Mouse (Mus musculus): ENCODE results near the gene Nim1k. TPM values are rescaled to one million over a fixed set of nuclear protein-coding genes. Genes with fewer than 3 reads are reported as not detected.

The Nim1k gene
- 1.0 TPM for polyA plus RNA-seq (2014; fragmentation: Illumina TruSeq; extraction: RNeasy Lipid Tissue Mini Kit (QIAGEN cat#74804); ENCODE audit: low read depth, low replicate concordance)

DNA sequence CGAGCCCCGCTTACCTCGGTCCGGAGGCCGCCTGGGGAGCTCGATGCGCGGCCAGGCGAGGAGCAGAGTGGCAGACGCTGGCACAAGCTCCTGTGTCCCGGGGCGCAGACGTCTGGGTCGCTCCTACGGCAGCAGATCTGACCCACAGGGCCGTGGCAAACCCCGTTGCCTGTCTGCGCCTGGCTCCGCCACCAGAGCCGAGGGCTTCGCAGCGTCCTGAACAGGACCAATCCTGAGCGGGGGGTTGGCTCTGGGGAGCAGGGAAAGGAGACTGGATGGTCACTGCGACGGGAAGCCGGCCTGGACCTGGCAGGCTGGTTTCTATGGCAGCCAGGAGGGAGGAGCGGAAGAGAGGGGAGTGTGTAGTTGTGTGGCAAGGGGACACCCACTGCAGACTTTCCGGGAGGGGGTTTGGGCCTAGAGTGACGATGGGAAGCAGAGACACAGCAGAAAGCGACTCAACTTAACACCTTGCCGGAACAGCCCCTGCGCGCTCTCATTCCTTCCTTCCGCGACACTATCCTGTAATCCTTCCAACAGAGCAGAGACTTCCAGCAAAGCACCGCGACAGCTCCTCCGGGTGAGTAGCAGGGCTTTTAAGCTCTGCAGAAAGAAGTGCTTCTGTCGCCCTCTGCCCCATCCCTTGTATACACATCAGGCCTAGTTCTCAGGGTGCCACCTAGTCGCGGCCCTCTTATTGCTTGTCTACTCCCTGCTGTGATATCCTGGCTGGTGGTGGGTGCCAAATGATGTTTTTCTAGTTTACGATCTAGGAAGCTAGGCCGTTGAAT, at the start of gene Nim1k:
Nim1k (minus strand) TSS at position 202 of the 791 bp plus-strand sequence.

GRCm38 (mm10) chr13:119790761-119791579, 35.3 kb upstream of the Nim1k start, which contains the start of gene Zfp131:
Zfp131 (minus strand) TSS chr13:119790889.

GRCm38 (mm10) chr13:119690039-119690728, 65.5 kb downstream of the Nim1k start, which contains the start of gene Hmgcs1:
Hmgcs1 (plus strand) TSS chr13:119690379.

Other genes starting within 250 kb of the Nim1k start
- 4.6 TPM for gene Ccl28, start 132.1 kb downstream of the Nim1k start, polyA plus RNA-seq (2014; fragmentation: Illumina TruSeq; extraction: RNeasy Lipid Tissue Mini Kit (QIAGEN cat#74804); ENCODE audit: low read depth, low replicate concordance)
- 110 TPM for gene Hmgcs1, start 65.5 kb downstream of the Nim1k start, polyA plus RNA-seq (2014; fragmentation: Illumina TruSeq; extraction: RNeasy Lipid Tissue Mini Kit (QIAGEN cat#74804); ENCODE audit: low read depth, low replicate concordance)
- gene Zfp131, start 35.0 kb upstream of the Nim1k start, polyA plus RNA-seq (2014; fragmentation: Illumina TruSeq; extraction: RNeasy Lipid Tissue Mini Kit (QIAGEN cat#74804); ENCODE audit: low read depth, low replicate concordance), result 20.2 TPM
- gene AF067063, start 74.3 kb upstream of the Nim1k start, polyA plus RNA-seq (2014; fragmentation: Illumina TruSeq; extraction: RNeasy Lipid Tissue Mini Kit (QIAGEN cat#74804); ENCODE audit: low read depth, low replicate concordance), result not detected
- not detected for gene D13Ertd608e, start 80.1 kb upstream of the Nim1k start, polyA plus RNA-seq (2014; fragmentation: Illumina TruSeq; extraction: RNeasy Lipid Tissue Mini Kit (QIAGEN cat#74804); ENCODE audit: low read depth, low replicate concordance)
- gene Tcstv1, start 138.9 kb upstream of the Nim1k start, polyA plus RNA-seq (2014; fragmentation: Illumina TruSeq; extraction: RNeasy Lipid Tissue Mini Kit (QIAGEN cat#74804); ENCODE audit: low read depth, low replicate concordance), result not detected
- gene Gm21761, start 173.4 kb upstream of the Nim1k start, polyA plus RNA-seq (2014; fragmentation: Illumina TruSeq; extraction: RNeasy Lipid Tissue Mini Kit (QIAGEN cat#74804); ENCODE audit: low read depth, low replicate concordance), result not detected
- not detected for gene B020031M17Rik, start 194.9 kb upstream of the Nim1k start, polyA plus RNA-seq (2014; fragmentation: Illumina TruSeq; extraction: RNeasy Lipid Tissue Mini Kit (QIAGEN cat#74804); ENCODE audit: low read depth, low replicate concordance)